Mouse (Mus musculus) heart, adult 11 months (tissue): Measurements from ENCODE around the gene Acot7.

Experiments used
- DNase-seq: peaks from one replicate; pipeline ENCODE4 v3.0.0; 2022

Gene Acot7

GRCm38 (mm10) chr4:152300375-152300774 is 122.4 kb downstream of the Acot7 start:
- no peak for DNase-seq

DNA sequence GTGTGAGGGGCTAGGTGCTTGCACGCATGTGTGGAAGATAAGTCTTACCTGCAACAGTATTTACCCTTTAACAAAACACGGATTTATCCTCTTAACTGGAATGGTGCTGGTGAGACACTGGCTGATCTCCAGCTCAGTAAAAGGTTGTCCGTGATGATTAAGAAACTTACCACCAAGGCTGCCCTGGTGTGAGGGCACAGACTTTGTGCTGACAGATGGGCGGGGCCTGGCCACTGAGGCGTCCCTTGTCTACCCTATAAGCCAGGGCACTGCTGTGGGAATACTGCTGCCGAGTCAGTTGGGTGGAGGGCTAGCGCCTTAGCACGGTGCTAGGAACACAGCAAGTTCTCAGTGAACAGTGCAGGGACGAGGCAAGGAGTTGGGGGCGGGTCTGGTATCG is 124.1 kb downstream of the Acot7 start:
- no peak for DNase-seq

DNA sequence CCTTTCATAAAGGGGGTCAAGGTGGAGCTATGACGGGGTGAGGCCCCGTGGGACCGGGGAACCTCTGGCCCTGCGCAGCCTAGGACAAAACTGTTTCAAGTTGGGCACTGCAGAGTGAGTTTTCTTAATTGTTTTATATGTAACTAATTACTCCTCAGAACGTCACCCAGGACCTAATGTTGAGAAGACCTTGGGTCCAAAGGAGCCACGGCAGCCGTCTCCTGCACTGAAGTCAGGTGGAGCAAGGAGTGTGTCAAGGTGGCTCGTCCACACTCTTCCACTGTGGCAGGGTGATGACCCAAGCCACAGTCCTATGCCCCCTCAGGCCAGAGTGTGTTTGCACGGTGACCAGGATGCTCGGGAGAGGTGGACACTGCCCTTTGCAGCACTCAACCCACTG is 125.2 kb downstream of the Acot7 start:
- DNase-seq, result no peak

DNA sequence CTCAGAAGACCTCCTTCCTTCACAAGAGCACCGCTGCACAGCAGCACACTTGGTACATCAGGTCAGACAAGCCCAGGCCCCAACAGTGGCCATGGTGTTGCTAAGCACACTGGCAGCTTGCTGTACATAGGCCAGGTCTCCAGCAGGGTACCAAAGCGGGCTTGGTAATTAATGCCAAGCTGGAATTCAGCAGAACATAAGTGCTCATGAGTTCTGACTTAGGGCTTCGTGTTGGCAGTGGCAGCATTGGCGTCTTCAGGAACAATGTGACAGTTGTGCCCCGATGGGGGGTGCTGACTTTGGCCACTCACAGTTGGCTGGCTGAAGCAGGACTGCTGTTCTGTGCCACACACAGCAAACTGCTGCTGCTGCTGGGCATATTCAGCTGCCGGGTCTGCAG is 126.8 kb downstream of the Acot7 start:
- no peak for DNase-seq

- no peak for DNase-seq
These were observed 128.1 kb downstream of the Acot7 start for GRCm38 (mm10) chr4:152305991-152306390.

- no peak for DNase-seq
These were observed 129.6 kb downstream of the Acot7 start for GRCm38 (mm10) chr4:152307542-152307941.

- no peak for DNase-seq
These were observed 134.3 kb downstream of the Acot7 start for GRCm38 (mm10) chr4:152312186-152312585.

- no peak for DNase-seq
These were observed 135.3 kb downstream of the Acot7 start for GRCm38 (mm10) chr4:152313211-152313632.

DNA sequence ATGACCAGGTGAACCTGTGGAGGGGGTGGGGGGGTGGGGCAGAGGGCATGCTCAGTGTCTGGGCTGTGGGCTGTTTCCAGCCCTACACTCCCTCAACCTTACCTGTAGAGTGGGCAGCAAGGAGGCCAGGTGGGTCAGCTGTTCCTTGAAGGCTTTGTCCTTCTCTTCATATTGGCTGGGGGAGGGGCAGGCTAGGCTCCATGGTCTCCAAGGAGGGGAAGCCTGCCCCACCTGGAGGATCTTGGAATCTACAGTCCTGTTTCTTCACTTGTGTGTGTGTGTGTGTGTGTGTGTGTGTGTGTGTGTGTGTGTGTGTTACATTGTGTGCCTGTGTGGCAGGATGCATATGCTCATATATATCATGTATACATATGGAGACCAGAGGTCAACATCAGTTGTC is 136.0 kb downstream of the Acot7 start:
- no peak for DNase-seq

DNA sequence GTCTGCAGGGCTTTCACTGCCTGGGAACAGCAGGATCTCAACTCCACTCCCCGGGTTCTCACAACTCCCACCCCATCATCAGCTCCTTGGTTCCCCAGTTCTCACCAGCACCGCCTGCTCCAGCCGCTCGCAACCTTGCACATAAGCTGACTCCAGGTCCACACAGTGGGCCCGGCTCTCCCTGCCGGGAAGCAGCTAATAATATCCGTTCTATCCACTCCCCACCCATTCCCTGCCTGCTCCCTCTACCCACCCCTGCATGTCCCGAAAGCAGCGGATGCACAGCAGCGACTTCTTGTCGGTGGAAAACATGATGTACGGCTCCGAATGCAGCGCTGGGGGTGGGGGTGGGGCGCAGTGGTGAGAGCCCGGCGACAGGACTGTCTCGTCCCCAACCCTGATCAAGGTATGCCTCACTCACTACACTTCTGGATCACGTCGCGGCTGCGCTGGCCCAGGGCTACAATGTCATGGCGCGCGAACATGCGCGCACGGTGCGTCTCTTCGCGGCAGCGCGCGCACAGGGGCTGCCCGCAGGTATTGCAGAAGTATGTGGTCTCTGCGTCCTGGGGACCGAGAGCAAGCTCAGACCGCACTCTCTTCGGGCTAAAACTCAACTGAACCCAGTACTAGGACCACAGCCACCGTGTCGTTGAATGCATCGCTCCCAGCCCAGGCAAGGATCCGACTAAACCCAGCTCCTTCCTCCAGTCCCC is 137.7 kb downstream of the Acot7 start:
- DNase-seq, result no peak

- DNase-seq, result peak; percentile 96
These were observed 139.7 kb downstream of the Acot7 start for GRCm38 (mm10) chr4:152317631-152318033.

DNA sequence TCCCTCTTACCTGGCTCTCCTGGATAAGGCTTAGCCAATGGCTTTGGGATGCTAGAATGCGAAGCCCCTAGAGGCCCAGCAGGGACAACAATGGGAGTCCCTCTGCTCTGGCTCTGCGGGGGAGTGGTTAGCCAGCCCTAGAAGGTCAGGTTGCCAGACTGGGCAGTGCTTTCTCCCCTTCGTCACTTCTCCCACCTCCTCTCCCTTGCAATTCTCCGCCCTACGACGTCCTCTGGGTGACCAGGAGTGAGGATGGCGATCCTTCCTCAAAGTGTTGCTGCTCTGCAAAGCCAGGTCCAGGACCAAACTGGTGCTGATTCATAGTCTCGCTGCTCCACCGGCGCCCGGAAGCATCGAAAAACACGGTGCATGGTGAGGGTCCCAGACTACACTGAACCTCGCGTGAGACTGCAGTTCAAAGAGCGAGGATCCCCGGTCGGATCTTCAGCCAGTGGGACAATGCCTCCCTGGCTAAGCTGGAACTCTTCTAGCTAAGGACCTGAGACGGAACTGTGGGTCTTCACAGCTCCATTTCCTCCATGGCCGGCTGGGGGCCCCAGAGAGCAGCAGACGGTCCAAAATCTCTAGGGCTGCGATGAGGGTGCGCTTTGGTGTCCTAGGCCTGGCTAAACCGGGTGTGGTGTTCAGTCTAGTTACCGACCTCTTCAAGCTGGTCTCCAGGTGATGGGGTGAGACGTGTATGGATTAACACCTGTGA is 140.7 kb downstream of the Acot7 start, which contains the start of gene Rnf207:
Gene Rnf207, minus strand, starts transcription at position 477 of the 718 bp plus-strand sequence.
- peak; percentile 98 for DNase-seq
